Mouse (Mus musculus): ENCODE results near the gene Cldnd2. TPM values are rescaled to one million over a fixed set of nuclear protein-coding genes. Genes with fewer than 3 reads are reported as not detected.

Gene Cldnd2
- polyA plus RNA-seq, 1 experiment from 2014 or later = not detected

GRCm38 (mm10) chr7:43451726-43452125, 11.1 kb downstream of the Cldnd2 start:
- no peaks in the 10 kb centered on the region for H3K4me1 ChIP-seq
- no peak for ATAC-seq (replicated peaks)
- no peak overlapping the region for H3K27ac ChIP-seq
- H3K36me3 ChIP-seq (replicated peaks) = peaks cover 12% of the 10 kb centered on the region
- no peak overlapping the region for H3K4me3 ChIP-seq
- 95% methylated on average over 11 of the region's 11 CpGs for WGBS
- H3K9me3 ChIP-seq = no peaks in the 10 kb centered on the region
- H3K9ac ChIP-seq = no peak overlapping the region
- no peak overlapping the region for H3K4me2 ChIP-seq
- H3K27me3 ChIP-seq (replicated peaks) = no peaks in the 10 kb centered on the region

GRCm38 (mm10) chr7:43452609-43453008, 12.0 kb downstream of the Cldnd2 start:
- no peaks in the 10 kb centered on the region for H3K4me1 ChIP-seq
- WGBS = 33% methylated on average over 4 of the region's 4 CpGs
- H3K9me3 ChIP-seq = no peaks in the 10 kb centered on the region
- no peak overlapping the region for H3K9ac ChIP-seq
- H3K27ac ChIP-seq = no peak overlapping the region
- no peak overlapping the region for H3K4me2 ChIP-seq
- no peaks in the 10 kb centered on the region for H3K27me3 ChIP-seq (replicated peaks)
- peaks cover 21% of the 10 kb centered on the region for H3K36me3 ChIP-seq (replicated peaks)
- H3K4me3 ChIP-seq = no peak overlapping the region
- ATAC-seq (replicated peaks) = no peak

- Histone ChIP-seq H3K4me1 (no peaks in the 10 kb centered on the region), H3K4me3 (no peak overlapping the region), H3K9me3 (no peaks in the 10 kb centered on the region), H3K4me2 (no peak overlapping the region), H3K9ac (no peak overlapping the region), H3K27ac (no peak overlapping the region), H3K27me3 (replicated peaks) (no peaks in the 10 kb centered on the region), H3K36me3 (replicated peaks) (peaks cover 23% of the 10 kb centered on the region)
- 94% methylated on average over 14 of the region's 14 CpGs for WGBS
- ATAC-seq (replicated peaks) = no peak
Measured at GRCm38 (mm10) chr7:43453599-43454355, 13.2 kb downstream of the Cldnd2 start.

- H3K4me3 ChIP-seq = no peak overlapping the region
- no peaks in the 10 kb centered on the region for H3K9me3 ChIP-seq
- no peak overlapping the region for H3K4me2 ChIP-seq
- 94% methylated on average over 6 of the region's 6 CpGs for WGBS
- no peaks in the 10 kb centered on the region for H3K27me3 ChIP-seq (replicated peaks)
- H3K27ac ChIP-seq = no peak overlapping the region
- peaks cover 23% of the 10 kb centered on the region for H3K36me3 ChIP-seq (replicated peaks)
- H3K4me1 ChIP-seq = no peaks in the 10 kb centered on the region
- ATAC-seq (replicated peaks) = no peak
- H3K9ac ChIP-seq = no peak overlapping the region
Measured at GRCm38 (mm10) chr7:43454371-43454770, 13.8 kb downstream of the Cldnd2 start.

GRCm38 (mm10) chr7:43462851-43463250, 22.3 kb downstream of the Cldnd2 start, which contains the start of gene Vsig10l:
TSS of gene Vsig10l (plus strand) at chr7:43463151.
- Histone ChIP-seq H3K9ac (no peak within 1 kb of the TSS), H3K27ac (no peak within 1 kb of the TSS), H3K9me3 (no peaks in the 10 kb centered on the region), H3K27me3 (replicated peaks) (peaks cover 5% of the 10 kb centered on the region), H3K4me2 (no peak within 1 kb of the TSS), H3K36me3 (replicated peaks) (no peaks in the 10 kb centered on the region), H3K4me1 (peaks cover 14% of the 10 kb centered on the region), H3K4me3 (no peak within 1 kb of the TSS)
- ATAC-seq (replicated peaks) = no peak
- WGBS = 70% methylated on average over 4 of the region's 4 CpGs

GRCm38 (mm10) chr7:43463976-43464375, 23.4 kb downstream of the Cldnd2 start:
- WGBS = 85% methylated on average over 7 of the region's 7 CpGs
- Histone ChIP-seq H3K9ac (no peak overlapping the region), H3K4me3 (no peak overlapping the region), H3K9me3 (no peaks in the 10 kb centered on the region), H3K27me3 (replicated peaks) (peaks cover 5% of the 10 kb centered on the region), H3K4me1 (peaks cover 14% of the 10 kb centered on the region), H3K36me3 (replicated peaks) (no peaks in the 10 kb centered on the region), H3K27ac (no peak overlapping the region), H3K4me2 (no peak overlapping the region)
- ATAC-seq (replicated peaks) = no peak

GRCm38 (mm10) chr7:43464864-43465343, 24.3 kb downstream of the Cldnd2 start:
- H3K9ac ChIP-seq = peak overlapping the region; percentile 44
- ATAC-seq (replicated peaks) = peak; percentile 25
- no peaks in the 10 kb centered on the region for H3K36me3 ChIP-seq (replicated peaks)
- H3K4me3 ChIP-seq = peak overlapping the region; percentile 47
- H3K9me3 ChIP-seq = no peaks in the 10 kb centered on the region
- WGBS = 5% methylated on average over 35 of the region's 35 CpGs
- peak overlapping the region; percentile 34; the same call in 1 of the 2 replicates for H3K27ac ChIP-seq
- H3K4me2 ChIP-seq = peak overlapping the region; percentile 89
- H3K27me3 ChIP-seq (replicated peaks) = peaks cover 5% of the 10 kb centered on the region
- peaks cover 14% of the 10 kb centered on the region for H3K4me1 ChIP-seq

GRCm38 (mm10) chr7:43465344-43466098, 24.9 kb downstream of the Cldnd2 start:
- Histone ChIP-seq H3K27me3 (replicated peaks) (peaks cover 5% of the 10 kb centered on the region), H3K4me1 (peaks cover 14% of the 10 kb centered on the region), H3K36me3 (replicated peaks) (no peaks in the 10 kb centered on the region), H3K9me3 (no peaks in the 10 kb centered on the region), H3K4me3 (peak overlapping the region; percentile 47), H3K27ac (peak overlapping the region; percentile 60), H3K9ac (peak overlapping the region; percentile 44), H3K4me2 (peak overlapping the region; percentile 89)
- ATAC-seq (replicated peaks) = peak; percentile 89
- under 1% methylated on average over 33 of the region's 33 CpGs for WGBS

GRCm38 (mm10) chr7:43466099-43466694, 25.6 kb downstream of the Cldnd2 start:
- WGBS = 1% methylated on average over 33 of the region's 33 CpGs
- Histone ChIP-seq H3K4me3 (peak overlapping the region; percentile 47), H3K4me1 (peaks cover 14% of the 10 kb centered on the region), H3K4me2 (peak overlapping the region; percentile 89), H3K36me3 (replicated peaks) (no peaks in the 10 kb centered on the region), H3K27me3 (replicated peaks) (peaks cover 5% of the 10 kb centered on the region), H3K27ac (peak overlapping the region; percentile 60), H3K9ac (peak overlapping the region; percentile 44), H3K9me3 (no peaks in the 10 kb centered on the region)
- peak; percentile 67 for ATAC-seq (replicated peaks)

GRCm38 (mm10) chr7:43470373-43470772, 29.8 kb downstream of the Cldnd2 start:
- ATAC-seq (replicated peaks) = no peak

GRCm38 (mm10) chr7:43475706-43476105, 35.1 kb downstream of the Cldnd2 start:
- 20% methylated on average over 23 of the region's 23 CpGs for WGBS
- H3K36me3 ChIP-seq (replicated peaks) = peaks cover 17% of the 10 kb centered on the region; the same call in 1 of the 2 replicates
- H3K4me1 ChIP-seq = no peaks in the 10 kb centered on the region
- no peaks in the 10 kb centered on the region for H3K9me3 ChIP-seq
- H3K9ac ChIP-seq = no peak overlapping the region
- ATAC-seq (replicated peaks) = no peak
- no peak overlapping the region for H3K4me3 ChIP-seq
- peaks cover 19% of the 10 kb centered on the region for H3K27me3 ChIP-seq (replicated peaks)
- H3K4me2 ChIP-seq = no peak overlapping the region
- no peak overlapping the region for H3K27ac ChIP-seq

More at GRCm38 (mm10) chr7:43470373-43470772, 29.8 kb downstream of the Cldnd2 start:
- no peaks in the 10 kb centered on the region for H3K9me3 ChIP-seq
- H3K27ac ChIP-seq = no peak overlapping the region
- H3K36me3 ChIP-seq (replicated peaks) = peaks cover 6% of the 10 kb centered on the region; the same call in 1 of the 2 replicates
- H3K4me1 ChIP-seq = peaks cover 7% of the 10 kb centered on the region
- 37% methylated on average over 8 of the region's 8 CpGs for WGBS
- H3K27me3 ChIP-seq (replicated peaks) = no peaks in the 10 kb centered on the region
- H3K4me2 ChIP-seq = no peak overlapping the region
- H3K4me3 ChIP-seq = no peak overlapping the region
- H3K9ac ChIP-seq = no peak overlapping the region

GRCm38 (mm10) chr7:43476376-43476775, 35.8 kb downstream of the Cldnd2 start:
- 11% methylated on average over 13 of the region's 13 CpGs for WGBS
- peaks cover 17% of the 10 kb centered on the region; the same call in 1 of the 2 replicates for H3K36me3 ChIP-seq (replicated peaks)
- no peak overlapping the region for H3K4me3 ChIP-seq
- peaks cover 19% of the 10 kb centered on the region for H3K27me3 ChIP-seq (replicated peaks)
- H3K4me2 ChIP-seq = no peak overlapping the region
- H3K27ac ChIP-seq = no peak overlapping the region
- no peaks in the 10 kb centered on the region for H3K4me1 ChIP-seq
- H3K9ac ChIP-seq = no peak overlapping the region
- ATAC-seq (replicated peaks) = no peak; the same call in 1 of the 2 replicates
- no peaks in the 10 kb centered on the region for H3K9me3 ChIP-seq

All from midbrain, embryonic 15.5 days (tissue).